Mouse (Mus musculus): ENCODE results near the gene Pawr. TPM values are rescaled to one million over a fixed set of nuclear protein-coding genes. Genes with fewer than 3 reads are reported as not detected.

The Pawr gene
- polyA plus RNA-seq (2012; rRNA removed), result 7.7 and 11.7 TPM in 2 replicates

- DNase-seq (ENCODE audit: low read depth), result no peak
Measured at GRCm38 (mm10) chr10:108331784-108332561, at the start of gene Pawr. Gene Pawr (plus strand): TSS chr10:108332121.

- DNase-seq (ENCODE audit: low read depth), result no peak
Measured at GRCm38 (mm10) chr10:108282351-108282750, 49.6 kb upstream of the Pawr start.

GRCm38 (mm10) chr10:108283418-108283817 lies 48.5 kb upstream of the Pawr start:
- no peak for DNase-seq (ENCODE audit: low read depth)

DNA sequence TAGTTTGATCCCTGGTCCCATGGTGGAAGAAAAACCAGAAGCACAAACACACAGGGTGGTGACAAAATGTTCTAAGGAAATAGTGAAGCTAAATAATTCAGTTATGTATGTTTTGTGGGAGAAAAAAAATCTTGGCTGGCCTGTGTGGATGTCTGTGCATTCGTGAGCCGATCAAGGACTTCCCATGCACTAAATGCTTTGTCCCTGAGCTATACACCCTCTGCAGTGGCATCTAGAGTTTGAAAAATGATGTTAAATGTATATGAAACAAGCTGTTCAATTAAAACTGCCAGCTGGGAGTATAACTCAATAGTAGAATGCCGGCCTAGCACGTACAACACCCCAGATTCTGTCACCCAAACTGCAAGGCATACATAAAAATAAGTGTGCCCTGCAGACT lies 48.1 kb upstream of the Pawr start:
- DNase-seq (ENCODE audit: low read depth), result no peak

DNA sequence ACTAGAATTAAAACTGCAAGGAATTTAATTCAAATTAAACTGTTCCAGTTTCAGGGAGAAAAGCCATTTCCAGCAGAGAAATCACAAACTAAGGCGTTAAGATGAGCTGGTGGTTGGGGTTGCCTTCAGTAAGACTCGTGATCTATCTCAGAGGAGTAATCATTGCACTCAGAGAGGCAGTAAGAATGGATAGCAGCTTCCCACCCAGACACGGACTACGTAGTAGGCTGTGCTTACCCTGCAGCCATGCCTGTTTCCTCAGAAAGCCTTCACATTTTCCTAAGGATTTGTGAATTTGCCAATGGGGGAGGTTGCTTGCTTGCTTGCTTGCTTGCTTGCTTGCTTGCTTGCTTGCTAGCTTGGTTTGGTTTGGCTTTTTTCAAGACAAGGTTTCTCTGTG lies 47.5 kb upstream of the Pawr start:
- no peak for DNase-seq (ENCODE audit: low read depth)

GRCm38 (mm10) chr10:108284977-108285376 lies 46.9 kb upstream of the Pawr start:
- DNase-seq (ENCODE audit: low read depth), result no peak

DNA sequence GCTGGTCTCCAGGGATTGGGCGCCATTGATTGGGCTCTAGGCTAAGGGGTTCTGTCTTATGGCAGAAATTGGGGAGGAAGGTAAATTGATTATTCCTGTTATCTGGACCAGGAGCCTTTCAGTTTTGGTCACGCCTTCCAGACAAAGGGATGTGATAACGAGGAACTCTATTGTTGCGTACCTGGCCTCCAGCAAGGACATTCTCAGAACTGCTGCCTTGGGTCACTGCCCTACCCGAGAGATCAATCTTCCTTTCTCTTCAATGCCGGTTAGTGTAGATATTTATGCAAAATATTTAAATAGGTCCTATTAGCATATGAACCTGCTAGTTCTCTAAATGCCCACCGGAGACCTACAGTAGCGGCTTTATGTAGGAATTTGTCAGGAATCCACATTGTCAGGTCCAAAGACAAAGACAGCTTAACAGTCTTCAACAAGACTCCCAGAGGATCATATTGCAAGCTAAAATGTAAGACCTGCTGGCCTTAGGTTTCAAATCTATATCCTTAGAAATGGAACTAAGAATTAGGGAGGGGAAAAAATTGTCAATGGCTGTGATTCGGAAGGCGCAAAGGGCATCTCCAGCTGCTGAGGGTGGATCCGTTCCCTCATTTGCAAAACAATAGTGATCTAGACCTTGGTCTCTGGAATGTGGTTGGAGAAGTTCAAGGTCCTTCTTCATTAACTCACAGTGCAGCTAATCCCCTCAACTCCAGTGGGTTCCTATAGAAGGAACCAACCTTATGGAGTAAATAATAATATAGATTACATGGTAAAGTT lies 45.1 kb upstream of the Pawr start:
- no peak for DNase-seq (ENCODE audit: low read depth)

DNA sequence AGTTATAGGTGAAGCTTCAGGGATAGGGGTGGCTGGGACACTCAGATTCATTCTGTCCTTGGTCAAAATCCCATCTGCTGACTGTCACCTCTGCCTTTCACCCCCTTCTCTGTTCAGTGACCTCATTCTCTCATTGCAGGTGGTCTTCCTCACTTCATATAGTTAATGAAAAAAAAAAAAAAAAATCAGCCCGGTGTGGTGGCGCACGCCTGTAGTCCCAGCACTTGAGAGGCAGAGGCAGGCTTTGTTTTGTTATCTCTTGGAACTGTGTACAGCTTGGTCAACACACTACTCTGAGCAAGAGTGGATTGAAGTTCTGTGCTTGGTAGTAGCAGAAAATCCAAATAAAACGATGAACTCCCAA lies 44.5 kb upstream of the Pawr start:
- DNase-seq (ENCODE audit: low read depth), result no peak

DNA sequence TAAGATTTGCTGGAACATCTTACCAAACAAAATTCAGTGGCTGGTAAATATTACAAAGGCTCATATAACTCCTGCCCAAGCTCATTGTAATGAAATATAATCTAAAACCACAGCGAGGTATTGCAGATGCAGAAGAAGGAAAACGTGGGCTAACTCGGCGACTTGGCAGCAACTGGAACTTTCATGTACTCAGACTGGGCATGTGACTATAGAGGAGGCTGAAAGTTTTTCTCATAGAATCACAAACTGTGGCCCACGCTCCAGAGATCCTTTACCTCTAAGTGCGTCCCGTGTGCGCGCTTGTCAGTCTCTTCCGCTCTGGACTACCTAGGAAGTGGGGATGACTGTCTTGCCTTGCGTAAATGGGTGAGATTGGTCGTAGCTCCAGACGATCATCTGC lies 41.9 kb upstream of the Pawr start:
- DNase-seq (ENCODE audit: low read depth), result no peak

GRCm38 (mm10) chr10:108291688-108292471 lies 40.0 kb upstream of the Pawr start:
- no peak for DNase-seq (ENCODE audit: low read depth)

DNA sequence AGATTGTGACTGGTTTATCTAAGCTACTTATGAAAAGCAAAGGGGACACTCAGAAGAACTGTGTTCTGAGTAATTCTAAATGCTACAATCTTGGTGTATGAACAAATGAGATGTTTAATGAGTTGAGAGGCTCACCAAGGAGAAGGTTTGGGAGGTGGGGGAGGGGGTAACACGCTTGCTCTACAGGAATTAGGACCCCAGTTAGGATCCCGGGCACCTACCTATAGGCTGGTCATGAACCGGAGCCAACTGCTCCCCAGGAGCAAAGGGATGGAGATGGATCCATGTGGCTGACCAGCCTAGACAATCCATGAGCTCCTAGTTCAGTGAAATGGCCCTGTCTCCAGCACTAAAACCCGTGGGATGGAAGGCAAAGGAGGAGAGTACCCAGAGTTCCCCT lies 39.3 kb upstream of the Pawr start:
- DNase-seq (ENCODE audit: low read depth), result no peak

DNA sequence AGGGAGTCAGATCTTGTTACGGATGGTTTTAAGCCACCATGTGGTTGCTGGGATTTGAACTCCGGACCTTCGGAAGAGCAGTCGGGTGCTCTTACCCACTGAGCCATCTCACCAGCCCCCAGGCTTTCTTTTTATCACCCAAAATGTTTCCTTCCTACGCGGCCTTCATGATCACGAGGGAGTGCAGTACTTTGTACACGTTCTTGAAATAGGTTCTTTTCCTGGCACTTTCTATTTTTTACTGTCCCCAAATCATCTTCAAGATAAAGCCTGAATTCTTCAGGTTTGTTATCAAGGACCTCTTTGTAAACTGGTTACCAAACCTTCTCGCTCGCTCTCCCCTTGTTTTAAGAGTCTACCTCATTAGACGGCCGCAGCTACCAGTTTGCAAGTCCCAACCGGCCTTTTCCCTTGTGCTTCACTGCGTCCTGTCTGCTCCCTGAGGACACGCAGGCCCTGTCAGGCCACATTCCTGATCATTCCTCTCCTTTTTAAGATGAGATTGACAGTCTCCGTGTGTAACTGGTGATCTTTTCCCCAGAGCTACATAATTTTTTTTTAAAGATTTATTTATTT lies 38.2 kb upstream of the Pawr start:
- no peak for DNase-seq (ENCODE audit: low read depth)

- no peak for DNase-seq (ENCODE audit: low read depth)
Measured at GRCm38 (mm10) chr10:108294766-108295165, 37.2 kb upstream of the Pawr start.

DNA sequence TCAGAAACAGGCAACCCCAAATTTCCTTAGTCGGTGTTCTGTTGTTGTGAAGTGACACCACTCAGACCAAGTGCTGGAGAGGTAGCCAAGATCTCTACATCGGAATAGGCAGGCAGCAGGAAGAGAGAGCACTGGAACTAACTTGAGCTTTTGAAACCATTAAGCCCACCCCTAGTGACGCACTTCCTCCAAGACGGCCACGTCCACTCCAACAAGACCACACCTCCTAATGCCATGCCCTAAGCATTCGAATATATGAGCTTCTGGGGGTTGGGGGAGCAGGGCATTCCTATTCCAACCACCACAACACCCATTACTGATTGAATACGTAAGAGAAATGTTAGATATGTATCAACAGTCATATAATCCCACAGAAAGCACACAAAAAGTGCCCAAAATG lies 35.5 kb upstream of the Pawr start:
- DNase-seq (ENCODE audit: low read depth), result no peak

DNA sequence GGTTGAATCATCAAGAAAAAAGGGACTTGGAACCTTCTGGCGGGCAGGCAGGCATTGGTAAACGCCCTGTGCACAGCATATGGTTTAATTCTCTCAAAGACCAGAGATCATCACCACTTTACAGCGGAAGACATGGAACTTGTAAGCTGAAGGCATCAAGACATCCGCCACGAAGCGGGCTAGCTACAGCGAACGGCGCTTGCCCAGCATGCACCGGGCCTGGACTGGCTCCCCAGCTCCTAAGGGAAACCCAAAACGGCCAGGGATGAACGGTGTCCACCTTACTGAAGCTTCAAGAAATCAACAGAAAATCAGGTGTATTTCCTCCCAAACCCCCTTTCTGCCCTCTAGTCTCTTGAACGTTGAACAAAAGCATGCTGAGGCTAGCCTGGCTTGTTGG lies 33.7 kb upstream of the Pawr start:
- no peak for DNase-seq (ENCODE audit: low read depth)

- DNase-seq (ENCODE audit: low read depth), result no peak
Measured at GRCm38 (mm10) chr10:108298841-108299545, 32.9 kb upstream of the Pawr start.

DNA sequence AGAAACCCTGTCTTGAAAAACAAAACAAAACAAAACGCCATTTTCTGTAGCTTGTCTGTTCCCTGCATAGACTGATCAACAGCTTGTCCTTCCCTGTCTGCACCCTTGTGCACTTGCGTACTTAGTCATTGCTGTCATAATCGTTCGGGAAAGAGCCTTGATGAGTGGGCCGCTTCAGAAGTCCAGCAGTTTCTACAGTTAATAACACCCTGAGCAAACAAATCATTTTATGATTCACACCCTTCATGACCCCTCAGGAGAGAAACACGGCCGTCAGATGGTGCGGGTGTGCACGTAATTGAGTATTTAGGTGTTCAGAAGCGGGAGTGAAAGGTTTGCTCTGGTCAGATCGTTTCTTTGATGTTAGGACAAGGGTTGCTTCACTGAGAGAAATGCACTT lies 32.1 kb upstream of the Pawr start:
- DNase-seq (ENCODE audit: low read depth), result no peak

- no peak for DNase-seq (ENCODE audit: low read depth)
Measured at GRCm38 (mm10) chr10:108300843-108301242, 31.1 kb upstream of the Pawr start.

DNA sequence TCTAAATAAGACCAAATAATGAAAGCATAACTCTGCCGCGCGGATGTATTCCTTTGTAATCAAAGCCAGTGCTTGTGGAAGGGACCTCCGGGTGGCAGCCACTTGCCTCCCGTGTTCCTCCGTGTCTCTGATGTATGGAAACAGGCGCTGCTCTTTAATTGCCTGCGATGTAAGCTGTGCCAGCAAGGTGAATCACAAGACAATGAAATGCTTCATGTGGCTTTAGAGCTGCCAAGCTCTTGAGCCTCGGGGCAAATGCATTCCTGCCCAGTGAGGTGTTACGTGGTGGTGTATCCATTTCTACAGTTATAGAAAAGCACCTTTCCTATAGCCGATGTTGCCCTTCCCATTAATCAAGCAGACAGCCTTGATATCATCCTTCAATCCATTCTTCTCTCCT lies 24.1 kb upstream of the Pawr start:
- no peak for DNase-seq (ENCODE audit: low read depth)

DNA sequence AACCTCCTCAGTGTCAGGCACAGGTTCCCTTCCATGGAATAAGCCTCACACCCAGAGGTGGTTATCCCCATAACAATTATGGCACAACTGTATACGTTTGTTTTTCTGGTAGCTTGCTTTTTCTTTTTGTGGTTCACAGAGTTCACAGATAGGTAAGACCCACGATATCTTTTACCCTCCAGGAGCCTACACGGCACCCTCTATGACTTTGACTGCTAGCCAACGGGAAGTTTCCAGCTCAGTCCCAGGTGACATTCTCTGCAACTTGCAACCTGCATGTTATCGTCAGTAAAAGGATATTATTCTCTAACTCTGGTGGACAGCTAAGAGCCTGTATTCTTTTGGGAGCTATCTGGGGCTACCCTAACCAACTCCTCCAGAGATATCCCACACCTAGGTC lies 21.7 kb upstream of the Pawr start:
- no peak for DNase-seq (ENCODE audit: low read depth)

DNA sequence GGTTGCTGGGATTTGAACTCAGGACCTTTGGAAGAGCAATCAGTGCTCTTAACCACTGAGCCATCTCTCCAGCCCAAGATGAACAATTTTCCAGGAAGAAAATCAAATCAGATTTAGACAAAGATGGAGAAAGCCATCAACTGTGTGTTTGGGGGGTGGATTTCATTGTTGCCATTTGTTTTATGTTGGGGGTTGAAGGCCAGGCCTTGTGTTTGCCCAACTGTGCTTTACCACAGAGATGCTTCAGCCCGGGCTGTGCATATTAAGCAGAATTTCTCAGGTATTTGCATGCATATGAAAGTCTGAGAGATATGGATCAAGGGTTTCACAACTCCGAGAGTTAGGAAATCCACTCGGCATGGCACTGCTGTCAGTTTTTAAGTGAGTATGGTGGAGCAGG lies 20.5 kb upstream of the Pawr start:
- DNase-seq (ENCODE audit: low read depth), result no peak

GRCm38 (mm10) chr10:108313845-108314244 lies 18.1 kb upstream of the Pawr start:
- no peak for DNase-seq (ENCODE audit: low read depth)
